ENCODE assay signal across 8 mouse cellular contexts in the genomic region with DNA sequence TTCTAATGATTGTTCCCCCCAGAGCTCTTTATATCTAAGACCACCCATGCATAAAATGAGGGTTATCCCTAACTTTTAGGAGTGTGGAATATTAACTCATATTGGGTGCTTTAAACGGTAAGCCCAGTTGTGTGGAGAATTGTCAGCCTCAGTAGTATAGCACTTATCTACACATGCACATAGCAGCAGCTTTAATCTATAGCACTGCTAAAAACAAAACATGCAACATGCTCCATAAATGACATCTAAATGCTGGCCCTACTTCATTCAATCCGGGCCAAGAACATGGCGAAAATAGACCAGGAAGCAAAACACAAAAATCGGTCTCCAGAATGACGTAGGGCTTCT. TPM values are rescaled to one million over a fixed set of nuclear protein-coding genes. Genes with fewer than 3 reads are reported as not detected.
DNase-seq lines count a peak whose midpoint lies in the region; ATAC-seq lines count a peak whose summit lies in the region.

No protein-coding gene starts in this region.

- under 1% methylated on average over 5 of the region's 5 CpGs for WGBS in kidney, embryonic 16.5 days
- WGBS in embryonic facial prominence, embryonic 10.5 days, result 3% methylated on average over 5 of the region's 5 CpGs
- under 1% methylated on average over 5 of the region's 5 CpGs for WGBS in hindbrain, embryonic 15.5 days
- WGBS in midbrain, embryonic 14.5 days, result 2% methylated on average over 5 of the region's 5 CpGs

- peak; percentile 4; the same call in 1 of the 2 replicates for ATAC-seq in kidney, embryonic 16.5 days (ENCODE audit: low FRiP score, low TSS enrichment)
- peak; percentile 0; the same call in 1 of the 2 replicates for ATAC-seq in hindbrain, embryonic 15.5 days (ENCODE audit: low FRiP score, low read depth)
- 0 out of 2 replicates have a peak, but pooled peaks have one; percentile 0 for ATAC-seq in midbrain, embryonic 14.5 days (ENCODE audit: low FRiP score, low TSS enrichment)

- H3K27me3 ChIP-seq in kidney, embryonic 16.5 days (ENCODE audit: insufficient read depth, low read length), result no peaks in the 10 kb centered on the region
- H3K27me3 ChIP-seq in embryonic facial prominence, embryonic 10.5 days (replicated peaks; ENCODE audit: low read depth, poor library complexity, severe bottlenecking), result no peaks in the 10 kb centered on the region
- no peaks in the 10 kb centered on the region for H3K27me3 ChIP-seq in hindbrain, embryonic 15.5 days
- no peaks in the 10 kb centered on the region for H3K27me3 ChIP-seq in midbrain, embryonic 14.5 days (ENCODE audit: control insufficient read depth, insufficient read depth, low read length)

- peaks cover 28% of the 10 kb centered on the region for H3K36me3 ChIP-seq in kidney, embryonic 16.5 days (ENCODE audit: insufficient read depth, low read length)
- H3K36me3 ChIP-seq in embryonic facial prominence, embryonic 10.5 days (replicated peaks), result peaks cover 32% of the 10 kb centered on the region
- peaks cover 28% of the 10 kb centered on the region for H3K36me3 ChIP-seq in hindbrain, embryonic 15.5 days
- H3K36me3 ChIP-seq in midbrain, embryonic 14.5 days (ENCODE audit: control insufficient read depth, insufficient read depth, low read length), result peaks cover 28% of the 10 kb centered on the region

- peak overlapping the region; percentile 85 for H3K9ac ChIP-seq in kidney, embryonic 16.5 days (replicated peaks; ENCODE audit: low read length)
- H3K9ac ChIP-seq in hindbrain, embryonic 15.5 days, result peak overlapping the region; percentile 95
- H3K9ac ChIP-seq in midbrain, embryonic 14.5 days (replicated peaks; ENCODE audit: low read length), result peak overlapping the region; percentile 92

- H3K4me1 ChIP-seq in kidney, embryonic 16.5 days (ENCODE audit: insufficient read depth, low read length), result peaks cover 28% of the 10 kb centered on the region
- H3K4me1 ChIP-seq in embryonic facial prominence, embryonic 10.5 days, result peaks cover 25% of the 10 kb centered on the region
- peaks cover 36% of the 10 kb centered on the region for H3K4me1 ChIP-seq in hindbrain, embryonic 15.5 days (replicated peaks)
- H3K4me1 ChIP-seq in midbrain, embryonic 14.5 days (ENCODE audit: control insufficient read depth, insufficient read depth, low read length), result peaks cover 33% of the 10 kb centered on the region

- DNase-seq in kidney, postnatal 4 days, result no peak
- DNase-seq in embryonic facial prominence, embryonic 10.5 days (ENCODE audit: low spot score), result no peak
- no peak for DNase-seq in midbrain, embryonic 14.5 days
- DNase-seq in natural killer cell, adult 2 months (ENCODE audit: low spot score in 2 of 2), result no peak
- DNase-seq in gastrocnemius, postnatal 14 days, result no peak
- DNase-seq in kidney, postnatal 36 days, result no peak

- peak overlapping the region; percentile 67 for H3K4me2 ChIP-seq in kidney, embryonic 16.5 days (replicated peaks; ENCODE audit: low read depth, low read length)
- peak overlapping the region; percentile 61 for H3K4me2 ChIP-seq in hindbrain, embryonic 15.5 days
- peak overlapping the region; percentile 84 for H3K4me2 ChIP-seq in midbrain, embryonic 14.5 days (ENCODE audit: low read length)

- H3K4me3 ChIP-seq in kidney, embryonic 16.5 days (ENCODE audit: low read length), result peak overlapping the region; percentile 97
- H3K4me3 ChIP-seq in embryonic facial prominence, embryonic 10.5 days, result peak overlapping the region; percentile 83
- peak overlapping the region; percentile 71 for H3K4me3 ChIP-seq in hindbrain, embryonic 15.5 days
- H3K4me3 ChIP-seq in midbrain, embryonic 14.5 days (replicated peaks; ENCODE audit: low read depth, low read length), result peak overlapping the region; percentile 56

- intact Hi-C loops in gastrocnemius, postnatal 14 days (cut with DNase I; ENCODE audit: low total_unique reads), result no loop called here

- no peaks in the 10 kb centered on the region for H3K9me3 ChIP-seq in kidney, embryonic 16.5 days (ENCODE audit: low read length)
- H3K9me3 ChIP-seq in embryonic facial prominence, embryonic 10.5 days, result no peaks in the 10 kb centered on the region
- H3K9me3 ChIP-seq in hindbrain, embryonic 15.5 days, result no peaks in the 10 kb centered on the region
- H3K9me3 ChIP-seq in midbrain, embryonic 14.5 days (ENCODE audit: control insufficient read depth, low read length), result no peaks in the 10 kb centered on the region

- peak overlapping the region; percentile 95 for H3K27ac ChIP-seq in kidney, embryonic 16.5 days (ENCODE audit: low read length)
- H3K27ac ChIP-seq in embryonic facial prominence, embryonic 10.5 days (replicated peaks), result peak overlapping the region; percentile 96
- peak overlapping the region; percentile 97 for H3K27ac ChIP-seq in hindbrain, embryonic 15.5 days (replicated peaks)
- H3K27ac ChIP-seq in midbrain, embryonic 14.5 days (replicated peaks; ENCODE audit: low read depth, low read length), result peak overlapping the region; percentile 95

RNA-seq across cellular contexts. Expression of a gene that starts 0.6 kb away (rescaled TPM):
- polyA plus RNA-seq in kidney, embryonic 16.5 days (2015; fragmentation: Nextera tagmentation; extraction: Ambion mirVana), result 141 and 146 TPM in 2 replicates
- 125 and 127 TPM in 2 replicates for polyA plus RNA-seq in embryonic facial prominence, embryonic 10.5 days (2016; fragmentation: Nextera tagmentation; extraction: Ambion mirVana)
- 170 and 175 TPM in 2 replicates for polyA plus RNA-seq in hindbrain, embryonic 15.5 days (2015; fragmentation: Nextera tagmentation; extraction: Ambion mirVana)
- polyA plus RNA-seq in midbrain, embryonic 14.5 days (2014; fragmentation: Nextera tagmentation; extraction: Ambion mirVana), result 157 TPM in 2 replicates
- 10 to 100 TPM; 24.6 to 26.8 TPM for total RNA-seq in gastrocnemius, postnatal 14 days (2021)

RNA-seq across cellular contexts. Expression of a gene that starts 13.1 kb away (rescaled TPM):
- 101 and 108 TPM in 2 replicates for polyA plus RNA-seq in kidney, embryonic 16.5 days (2015; fragmentation: Nextera tagmentation; extraction: Ambion mirVana)
- polyA plus RNA-seq in embryonic facial prominence, embryonic 10.5 days (2016; fragmentation: Nextera tagmentation; extraction: Ambion mirVana), result 117 and 127 TPM in 2 replicates
- 91.9 and 96.1 TPM in 2 replicates for polyA plus RNA-seq in hindbrain, embryonic 15.5 days (2015; fragmentation: Nextera tagmentation; extraction: Ambion mirVana)
- polyA plus RNA-seq in midbrain, embryonic 14.5 days (2014; fragmentation: Nextera tagmentation; extraction: Ambion mirVana), result 89.1 and 95.7 TPM in 2 replicates
- total RNA-seq in gastrocnemius, postnatal 14 days (2021), result 10 to 100 TPM; 21.7 to 23.4 TPM

RNA-seq across cellular contexts. Expression of a gene that starts 18.0 kb away (rescaled TPM):
- 1.9 and 2.0 TPM in 2 replicates for polyA plus RNA-seq in kidney, embryonic 16.5 days (2015; fragmentation: Nextera tagmentation; extraction: Ambion mirVana)
- polyA plus RNA-seq in embryonic facial prominence, embryonic 10.5 days (2016; fragmentation: Nextera tagmentation; extraction: Ambion mirVana), result 3.4 and 3.5 TPM in 2 replicates
- polyA plus RNA-seq in hindbrain, embryonic 15.5 days (2015; fragmentation: Nextera tagmentation; extraction: Ambion mirVana), result 1.3 and 1.7 TPM in 2 replicates
- 0.97 and 1.1 TPM in 2 replicates for polyA plus RNA-seq in midbrain, embryonic 14.5 days (2014; fragmentation: Nextera tagmentation; extraction: Ambion mirVana)
- total RNA-seq in gastrocnemius, postnatal 14 days (2021), result not detected

RNA-seq across cellular contexts. Expression of a gene that starts 18.7 kb away (rescaled TPM):
- polyA plus RNA-seq in kidney, embryonic 16.5 days (2015; fragmentation: Nextera tagmentation; extraction: Ambion mirVana), result 150 and 154 TPM in 2 replicates
- polyA plus RNA-seq in embryonic facial prominence, embryonic 10.5 days (2016; fragmentation: Nextera tagmentation; extraction: Ambion mirVana), result 97.0 and 108 TPM in 2 replicates
- 113 and 122 TPM in 2 replicates for polyA plus RNA-seq in hindbrain, embryonic 15.5 days (2015; fragmentation: Nextera tagmentation; extraction: Ambion mirVana)
- 102 and 110 TPM in 2 replicates for polyA plus RNA-seq in midbrain, embryonic 14.5 days (2014; fragmentation: Nextera tagmentation; extraction: Ambion mirVana)
- 10 to 100 TPM; 24.1 to 28.0 TPM for total RNA-seq in gastrocnemius, postnatal 14 days (2021)

RNA-seq across cellular contexts. Expression of a gene that starts 34.3 kb away (rescaled TPM):
- 213 and 218 TPM in 2 replicates for polyA plus RNA-seq in kidney, embryonic 16.5 days (2015; fragmentation: Nextera tagmentation; extraction: Ambion mirVana)
- 254 and 269 TPM in 2 replicates for polyA plus RNA-seq in embryonic facial prominence, embryonic 10.5 days (2016; fragmentation: Nextera tagmentation; extraction: Ambion mirVana)
- polyA plus RNA-seq in hindbrain, embryonic 15.5 days (2015; fragmentation: Nextera tagmentation; extraction: Ambion mirVana), result 142 and 145 TPM in 2 replicates
- polyA plus RNA-seq in midbrain, embryonic 14.5 days (2014; fragmentation: Nextera tagmentation; extraction: Ambion mirVana), result 146 and 171 TPM in 2 replicates
- total RNA-seq in gastrocnemius, postnatal 14 days (2021), result 10 to 100 TPM; 32.5 to 33.2 TPM
